Mouse (Mus musculus) ovary, postnatal 36 days (tissue): ENCODE data around the gene Med24.

Source experiments
- DNase-seq: peaks from one replicate; pipeline ENCODE4 v3.0.0; 2022; ENCODE audit warnings: low spot score, mixed read lengths

Med24 gene

DNA sequence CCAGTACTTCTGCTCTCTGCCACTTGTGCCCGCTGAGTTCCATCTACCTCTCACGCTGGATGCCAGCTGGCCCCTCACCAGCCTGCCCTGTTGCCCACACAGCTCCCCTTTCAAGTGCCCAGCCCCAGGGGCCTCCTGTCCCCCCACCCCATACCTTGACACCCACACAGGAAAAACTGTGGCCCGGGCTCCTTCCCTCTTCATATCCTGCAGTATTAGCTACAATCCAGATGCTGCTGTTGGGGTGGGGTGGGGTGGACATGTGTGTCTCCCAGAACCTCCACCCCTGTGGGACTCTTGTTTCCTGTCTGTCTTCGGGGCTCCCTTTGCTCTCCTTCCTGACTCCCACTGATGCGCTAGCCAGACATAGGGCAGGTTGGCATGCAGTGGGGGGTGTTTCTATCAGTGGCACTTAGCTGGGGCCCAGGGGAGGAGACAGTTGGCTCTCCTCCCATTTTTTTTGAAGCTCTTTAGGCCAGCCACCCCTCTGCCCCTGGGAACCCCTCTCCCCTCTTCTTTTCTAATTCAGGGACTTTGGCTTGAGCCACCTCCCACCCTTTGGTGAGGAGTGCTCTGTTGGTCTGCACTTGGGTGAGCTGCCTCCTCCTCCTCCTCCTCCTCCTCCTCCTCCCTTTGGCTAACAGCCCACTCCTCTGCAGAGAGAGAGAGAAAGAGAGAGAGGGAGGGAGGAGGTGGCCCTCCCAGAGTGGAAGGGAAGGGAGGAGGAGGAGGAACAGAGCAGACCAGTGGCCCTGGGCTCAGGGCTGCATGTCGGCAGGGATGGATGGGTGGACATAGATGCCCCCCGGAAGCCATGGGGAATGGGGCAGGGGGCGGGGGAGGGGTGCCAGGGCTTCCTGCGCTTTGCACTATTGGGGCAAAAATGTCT is 36.4 kb upstream of the Med24 start:
- DNase-seq: no peak

GRCm38 (mm10) chr11:98764746-98765145 is 35.5 kb upstream of the Med24 start:
- DNase-seq: no peak

- DNase-seq: no peak
These were observed 34.9 kb upstream of the Med24 start for GRCm38 (mm10) chr11:98764091-98764490.

DNA sequence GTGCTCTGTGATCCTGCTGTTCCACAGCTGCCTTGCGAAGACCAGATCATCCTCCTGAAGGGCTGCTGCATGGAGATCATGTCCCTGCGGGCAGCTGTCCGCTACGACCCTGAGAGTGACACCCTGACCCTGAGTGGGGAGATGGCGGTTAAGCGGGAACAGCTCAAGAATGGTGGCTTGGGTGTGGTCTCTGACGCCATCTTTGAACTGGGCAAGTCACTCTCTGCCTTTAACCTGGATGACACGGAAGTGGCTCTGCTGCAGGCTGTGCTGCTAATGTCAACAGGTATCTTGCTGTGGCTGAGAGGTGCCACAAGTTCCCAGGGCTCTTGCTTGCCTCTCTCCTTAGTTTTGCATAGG is 34.2 kb upstream of the Med24 start:
- no peak for DNase-seq

DNA sequence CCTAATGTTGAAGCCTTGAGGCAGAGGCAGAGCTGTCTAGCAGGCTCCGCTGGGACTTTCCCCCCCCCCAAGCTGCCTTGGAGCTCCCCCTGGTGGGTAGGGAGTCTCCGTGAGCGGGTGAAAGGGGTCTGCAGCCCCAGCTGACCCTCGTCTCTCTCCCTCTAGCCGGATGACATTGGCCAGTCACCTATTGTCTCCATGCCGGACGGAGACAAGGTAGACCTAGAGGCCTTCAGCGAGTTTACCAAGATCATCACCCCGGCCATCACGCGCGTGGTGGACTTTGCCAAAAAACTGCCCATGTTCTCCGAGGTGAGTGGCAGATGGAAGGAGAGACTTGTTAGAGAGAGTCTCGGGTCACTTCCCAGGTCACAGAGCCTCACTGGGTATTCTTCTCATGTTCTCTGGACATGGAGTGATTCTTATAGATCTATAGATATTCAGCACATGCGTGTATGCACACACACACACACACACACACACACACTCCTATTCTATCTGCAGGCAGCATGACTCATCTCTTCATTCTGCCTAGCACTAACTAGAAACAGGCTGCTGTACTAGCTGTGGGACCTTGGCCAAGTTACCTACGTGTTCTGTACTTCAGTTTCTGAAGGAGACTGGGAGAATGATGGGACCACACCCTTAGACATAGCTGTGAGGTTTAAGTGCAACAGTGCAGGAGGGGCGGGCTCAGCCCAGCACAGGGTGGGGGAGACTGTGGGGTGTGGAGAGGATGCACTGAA is 33.7 kb upstream of the Med24 start:
- no peak for DNase-seq

- DNase-seq: no peak
These were observed 32.7 kb upstream of the Med24 start for GRCm38 (mm10) chr11:98761939-98762338.

DNA sequence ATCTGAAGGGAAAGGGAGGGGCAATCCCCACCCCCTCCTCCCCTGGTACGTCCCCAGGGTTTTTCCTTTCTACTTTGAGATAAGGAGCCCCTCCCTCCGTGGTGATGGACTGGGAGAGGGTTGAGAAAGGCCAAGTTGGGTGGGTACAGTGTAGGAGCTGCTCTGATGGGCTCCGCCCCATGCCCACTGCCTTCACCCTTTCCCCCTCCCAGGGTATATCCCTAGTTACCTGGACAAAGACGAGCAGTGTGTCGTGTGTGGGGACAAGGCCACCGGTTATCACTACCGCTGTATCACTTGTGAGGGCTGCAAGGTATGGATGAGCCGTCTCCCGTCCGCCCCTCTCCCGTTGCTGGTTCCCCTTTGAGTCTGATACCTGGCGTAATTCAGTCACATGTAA is 27.5 kb upstream of the Med24 start:
- no peak for DNase-seq

DNA sequence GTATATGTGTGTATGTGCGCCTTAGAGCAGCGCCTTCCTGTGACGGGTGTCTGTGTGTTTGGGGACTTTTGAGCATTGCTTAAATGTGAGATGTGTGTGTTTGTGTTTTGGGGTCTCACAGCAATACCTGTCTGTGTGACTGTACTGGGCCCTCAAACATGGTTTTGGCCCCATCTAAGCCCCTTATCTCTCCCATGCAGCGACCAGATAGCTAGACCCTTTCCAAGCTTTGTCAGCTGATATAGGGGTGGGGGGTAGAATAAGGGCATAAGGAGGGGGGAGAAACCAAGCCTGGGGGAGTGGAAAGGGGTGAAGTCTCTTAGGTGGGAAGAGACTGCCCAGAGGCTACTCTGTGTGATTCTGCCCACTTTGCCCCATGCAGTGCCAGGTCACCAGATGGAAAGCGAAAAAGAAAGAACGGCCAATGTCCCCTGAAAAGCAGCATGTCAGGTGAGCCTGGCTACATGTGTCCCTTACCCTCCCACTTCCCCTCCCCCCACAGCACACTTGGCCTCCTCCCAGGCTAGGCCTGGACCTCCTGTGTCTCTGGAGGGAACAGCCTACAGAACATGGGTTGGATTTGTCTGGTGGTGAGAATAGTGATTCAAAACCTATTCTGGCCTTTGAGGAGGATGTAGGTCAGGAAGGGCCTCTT is 26.6 kb upstream of the Med24 start:
- DNase-seq: no peak

DNA sequence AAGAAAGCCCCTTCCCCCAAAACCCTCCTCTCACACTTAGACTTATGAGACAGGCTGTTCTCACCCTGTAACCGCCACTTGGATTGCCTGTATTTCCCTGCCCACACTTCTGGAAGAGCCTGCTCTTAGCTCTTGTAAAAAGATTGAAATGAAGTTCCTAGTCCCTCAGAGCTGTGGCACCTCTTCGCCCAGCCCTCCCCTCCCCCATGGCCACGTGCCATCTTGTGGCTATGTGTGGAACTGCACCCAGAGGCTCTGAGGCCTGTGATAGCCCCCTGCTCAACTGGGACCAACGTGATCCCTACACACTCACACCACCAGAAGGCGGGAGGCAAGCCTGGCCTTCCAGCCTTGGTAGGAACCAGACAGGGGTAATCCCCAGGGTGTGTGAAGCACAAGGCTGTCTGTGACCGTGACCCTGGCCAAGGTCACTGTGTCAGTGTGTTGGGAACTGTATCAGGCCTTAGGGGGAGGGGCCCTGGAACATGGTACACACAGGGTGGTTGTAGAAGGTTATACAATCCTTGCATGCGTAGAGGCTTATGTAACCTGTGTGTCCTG is 25.5 kb upstream of the Med24 start:
- peak; percentile 80 for DNase-seq

DNA sequence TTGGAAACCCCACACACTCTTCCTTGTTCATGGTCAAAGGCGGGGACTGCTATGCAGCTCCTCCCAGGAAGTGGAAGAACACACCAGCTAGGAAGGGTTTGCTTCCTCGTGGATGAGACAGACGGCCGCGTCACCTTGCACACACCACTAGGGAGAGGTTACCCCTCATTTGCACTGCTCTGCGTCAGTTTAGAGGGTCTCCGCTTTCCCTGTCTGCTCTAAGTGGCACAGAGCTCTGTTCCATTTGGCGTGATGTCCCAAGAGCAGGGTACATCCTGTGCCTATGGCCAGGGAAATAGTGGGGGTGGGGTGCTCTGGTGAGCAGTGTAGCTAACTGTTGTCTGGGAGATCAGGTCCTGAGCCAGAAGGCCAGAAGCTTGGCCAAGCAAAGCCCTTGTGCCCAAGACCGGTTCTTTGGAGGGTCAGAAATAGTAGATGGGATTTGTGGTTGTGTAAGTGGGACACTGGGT is 25.0 kb upstream of the Med24 start:
- no peak for DNase-seq

GRCm38 (mm10) chr11:98753264-98753663 is 24.0 kb upstream of the Med24 start:
- no peak for DNase-seq

- no peak for DNase-seq
These were observed 23.4 kb upstream of the Med24 start for GRCm38 (mm10) chr11:98752562-98753140.

GRCm38 (mm10) chr11:98751221-98751782 is 22.1 kb upstream of the Med24 start:
- DNase-seq: peak; percentile 67

DNA sequence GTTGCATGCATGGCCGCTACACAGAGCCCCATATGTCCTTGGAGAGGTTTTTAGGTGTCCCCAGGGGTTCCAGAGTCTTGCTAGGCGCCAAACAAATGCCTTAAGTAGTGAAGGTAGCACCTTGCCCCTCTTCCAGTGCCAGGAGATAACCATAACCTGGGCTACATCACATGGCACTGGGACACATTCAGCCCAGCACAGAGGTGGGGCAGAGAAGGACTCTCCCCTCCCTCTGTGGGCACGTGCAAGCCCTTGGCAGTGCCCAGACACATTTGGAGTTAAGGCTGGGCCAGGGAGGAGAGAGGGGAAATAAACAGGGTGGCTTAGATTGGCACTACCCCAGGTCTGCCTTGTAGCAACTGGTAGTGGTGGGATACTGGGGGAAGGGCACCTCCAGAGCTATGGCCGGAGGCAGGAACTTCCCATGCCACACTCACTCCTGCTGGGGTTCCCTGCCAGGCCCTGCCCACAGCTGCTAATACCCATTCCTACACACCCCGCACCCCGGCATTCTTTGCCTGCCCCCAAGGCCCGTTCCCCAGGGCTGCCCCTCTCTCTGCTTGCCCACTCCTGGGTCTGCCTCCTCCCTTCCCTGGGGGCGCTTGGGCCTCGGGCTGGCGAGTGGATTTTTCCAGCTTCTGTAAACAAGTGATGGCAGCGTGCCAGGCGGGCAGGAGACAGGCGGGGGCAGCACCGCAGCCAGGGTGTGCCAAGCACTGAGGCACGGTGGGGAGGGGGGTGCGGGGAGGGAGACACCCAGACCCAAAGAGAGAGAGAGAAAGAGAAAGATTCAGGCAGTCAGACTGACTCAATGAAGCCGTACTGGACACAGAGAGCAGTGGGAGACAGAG is 21.3 kb upstream of the Med24 start:
- peak; percentile 86 for DNase-seq

- no peak for DNase-seq
These were observed 20.5 kb upstream of the Med24 start for GRCm38 (mm10) chr11:98749716-98750115.

DNA sequence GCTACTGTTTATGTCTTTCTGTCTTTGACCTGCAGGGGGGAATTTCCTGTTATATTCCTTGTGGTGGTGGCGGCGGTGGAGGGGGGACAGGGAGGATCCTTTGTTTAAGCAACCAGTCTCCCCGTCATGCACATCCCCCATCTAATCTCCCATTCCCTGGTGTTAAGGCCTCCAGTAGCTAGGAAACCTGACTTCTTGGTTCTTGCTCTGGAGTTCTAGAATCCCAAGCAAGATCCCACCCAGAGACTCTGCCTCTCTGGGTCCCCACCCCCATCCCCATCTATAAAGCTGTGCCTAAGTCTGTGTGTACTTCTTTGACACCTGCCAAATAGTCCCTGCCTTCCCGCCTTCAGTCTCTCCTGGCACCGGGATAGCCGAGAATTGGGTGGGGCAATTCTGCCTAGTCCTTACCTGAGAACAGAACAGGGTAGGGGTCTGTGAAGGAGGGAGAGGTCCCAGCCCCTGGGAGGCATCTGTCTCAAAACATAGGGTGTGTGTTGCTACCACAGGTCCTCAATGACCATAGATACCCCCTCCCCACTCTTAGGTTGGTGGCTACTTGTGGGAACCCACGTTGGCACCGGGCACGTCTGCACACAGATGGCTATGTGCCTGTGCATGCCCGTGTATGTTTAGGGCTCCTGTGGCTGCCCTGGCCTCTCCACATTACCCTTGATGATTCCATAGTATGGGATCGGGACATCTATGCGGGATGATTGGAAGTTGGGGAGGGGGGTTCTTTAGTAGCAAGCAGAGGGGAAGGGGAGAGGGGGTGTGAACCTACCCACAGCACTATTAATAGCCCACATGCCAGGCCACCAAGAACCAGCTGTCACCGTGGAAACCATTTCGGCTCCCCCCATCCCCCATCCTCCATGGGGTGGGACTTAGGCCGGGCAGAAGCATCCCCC is 19.5 kb upstream of the Med24 start:
- no peak for DNase-seq

GRCm38 (mm10) chr11:98747804-98748505 is 18.7 kb upstream of the Med24 start:
- DNase-seq: no peak

DNA sequence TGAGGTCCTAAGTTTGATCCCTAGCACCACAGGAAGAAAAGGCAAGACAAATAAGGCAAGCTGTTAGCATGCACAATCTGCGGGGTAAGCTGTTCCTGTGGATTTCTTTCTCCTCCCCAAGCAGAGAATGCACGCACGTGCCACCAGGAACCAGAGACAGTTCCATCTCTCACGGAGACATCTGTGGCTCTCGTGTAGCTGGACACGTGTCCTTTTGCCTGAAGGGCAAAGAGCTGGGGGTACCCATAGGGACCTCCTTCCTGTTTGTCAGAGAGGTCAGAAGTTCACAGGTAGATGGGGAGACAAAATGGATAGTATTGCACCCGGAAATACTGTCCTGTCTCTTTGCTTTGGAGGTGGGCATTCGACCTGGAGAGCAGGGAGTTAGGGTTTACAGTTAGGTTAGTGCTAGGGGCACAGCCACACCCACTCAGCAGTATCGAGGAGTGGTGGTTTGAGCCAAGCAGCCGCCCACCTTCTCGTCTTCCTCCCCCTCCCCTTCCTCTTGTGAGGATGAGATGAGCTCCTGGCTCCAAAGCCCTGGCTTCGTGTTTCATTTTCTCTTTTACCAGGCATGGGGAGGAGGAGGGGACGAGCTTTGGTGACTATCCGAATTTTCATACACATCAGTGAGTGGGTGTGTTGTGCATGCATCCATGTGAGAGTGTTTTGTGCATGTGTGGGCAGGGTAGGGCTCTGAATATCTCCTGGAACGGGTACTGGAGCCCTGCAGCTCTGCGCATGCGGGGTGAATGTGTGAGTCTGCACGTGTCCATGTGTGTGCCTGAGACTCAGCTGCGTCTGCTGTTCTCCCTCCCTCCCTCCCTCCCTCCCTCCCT is 17.8 kb upstream of the Med24 start:
- DNase-seq: peak; percentile 78
